Mouse (Mus musculus): ENCODE data around the gene Parp2. TPM values are rescaled to one million over a fixed set of nuclear protein-coding genes. Genes with fewer than 3 reads are reported as not detected.

Parp2 gene
- total RNA-seq (2023) = 10 to 100 TPM; 24.8 to 32.1 TPM

DNA sequence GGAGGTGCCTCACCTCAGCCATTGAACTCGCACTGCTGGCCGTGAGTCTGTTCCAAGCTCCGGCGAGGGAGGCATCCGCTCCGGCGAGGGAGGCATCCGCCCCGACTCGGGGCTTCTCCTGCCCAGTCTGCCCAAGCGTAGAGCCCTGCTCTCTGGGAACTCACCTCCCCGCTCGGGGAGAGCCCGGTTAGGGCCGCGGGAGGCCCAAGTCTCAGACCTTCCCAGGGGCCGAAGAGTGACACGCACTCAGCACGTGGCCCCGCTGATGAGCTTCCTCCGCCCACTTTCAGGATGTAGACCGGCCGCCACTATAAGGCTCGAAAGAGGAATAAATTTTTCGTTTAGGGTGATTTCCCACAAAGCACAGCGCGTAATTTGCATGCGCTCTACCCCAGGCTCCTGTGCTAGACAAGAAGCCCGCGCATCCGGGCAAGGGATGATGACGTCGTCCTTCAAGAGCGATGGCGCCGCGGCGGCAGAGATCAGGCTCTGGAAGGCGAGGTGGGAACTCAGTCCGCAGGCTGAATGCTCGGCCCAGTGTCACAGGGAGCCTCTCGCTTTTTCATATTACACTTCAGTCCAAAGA lies at the start of gene Parp2, which contains the start of gene Ccnb1ip1:
Parp2 (plus strand) TSS at position 355 of the 586 bp plus-strand sequence.
Ccnb1ip1 (minus strand) TSS at position 246 of the 586 bp plus-strand sequence.

DNA sequence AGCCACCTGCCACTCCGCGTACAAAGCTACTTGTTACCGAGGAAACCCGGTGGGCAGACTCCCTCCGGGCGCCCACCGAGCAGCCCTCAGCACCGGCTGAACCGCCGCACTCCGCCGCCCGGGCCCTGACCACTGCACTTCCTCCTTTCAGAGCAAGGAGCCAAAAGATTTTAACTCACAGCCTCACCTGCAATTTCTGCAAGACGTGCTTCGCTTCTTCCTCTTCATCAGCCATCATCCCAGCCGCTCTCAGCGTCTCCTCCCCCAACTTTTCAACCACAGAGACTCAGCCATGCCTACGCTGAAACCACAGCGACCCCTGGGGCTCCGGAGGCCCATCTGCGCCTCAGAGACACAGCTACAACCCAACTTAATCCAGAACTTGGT lies 22.4 kb upstream of the Parp2 start, which contains the start of gene Ttc5:
Ttc5 (minus strand) TSS at position 269 of the 387 bp plus-strand sequence.

DNA sequence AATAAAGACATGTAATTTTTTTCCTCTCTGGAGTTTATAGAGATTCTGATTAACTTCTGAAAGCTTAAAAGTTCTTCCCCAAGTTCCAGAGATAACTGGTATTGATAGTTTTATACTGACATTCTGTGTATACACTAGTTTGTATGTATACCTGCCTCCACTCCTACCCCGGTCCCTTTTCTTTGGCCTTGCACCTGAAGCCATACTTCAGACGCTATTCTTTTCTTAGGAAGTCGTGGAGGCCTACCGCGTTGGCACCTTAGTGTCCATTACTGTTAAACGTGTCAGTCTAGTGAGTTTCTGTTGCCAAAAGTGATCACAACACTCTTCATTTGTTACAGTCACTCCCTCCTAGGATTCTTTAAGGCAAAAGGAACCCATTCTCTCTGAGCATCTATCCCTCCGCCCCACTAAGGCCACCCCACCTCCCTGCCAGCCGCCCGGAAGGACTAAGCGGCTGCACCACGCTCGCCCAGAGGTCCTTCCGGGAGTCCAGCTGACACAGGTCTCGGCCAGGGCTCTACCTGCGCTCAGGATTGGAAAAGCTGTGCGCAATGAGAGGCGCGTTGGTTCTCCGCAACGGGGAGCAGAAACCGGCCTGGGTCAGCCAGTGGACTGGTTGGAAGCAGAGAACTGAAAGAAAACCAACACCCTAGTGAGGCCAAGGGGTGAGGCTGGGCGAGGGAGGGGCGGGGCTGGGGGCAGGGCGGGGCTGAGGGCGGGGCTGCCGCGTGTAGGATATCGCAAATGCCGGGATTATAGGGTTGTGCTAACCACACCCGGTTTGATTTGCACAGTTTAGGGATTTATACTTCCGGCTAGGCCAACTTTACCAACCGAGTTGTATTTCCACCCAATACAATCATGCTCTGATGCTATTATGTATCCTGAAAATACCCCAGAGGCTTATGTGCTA lies 62.5 kb downstream of the Parp2 start, which contains the start of gene Tep1:
Tep1 (minus strand) TSS at position 672 of the 916 bp plus-strand sequence.

Other genes starting within 250 kb of the Parp2 start
- gene Olfr744, start 193.0 kb upstream of the Parp2 start, total RNA-seq (2023) = not detected
- gene Olfr745, start 168.5 kb upstream of the Parp2 start, total RNA-seq (2023) = not detected
- not detected for gene Olfr746, start 160.8 kb upstream of the Parp2 start, total RNA-seq (2023)
- gene Olfr747, start 114.6 kb upstream of the Parp2 start, total RNA-seq (2023) = not detected
- gene Olfr748, start 100.5 kb upstream of the Parp2 start, total RNA-seq (2023) = not detected
- gene Olfr749, start 62.7 kb upstream of the Parp2 start, total RNA-seq (2023) = not detected
- 10 to 100 TPM; 29.5 to 35.8 TPM for gene Ttc5, start 22.3 kb upstream of the Parp2 start, total RNA-seq (2023)
- not detected for gene Ccnb1ip1, start 109 bp upstream of the Parp2 start, total RNA-seq (2023)
- 10 to 100 TPM; 44.4 to 66.7 TPM for gene Tep1, start 62.7 kb downstream of the Parp2 start, total RNA-seq (2023)
- under 1 TPM in 1 of 2 experiments, not detected in 1; 0.33 TPM for gene Klhl33, start 89.7 kb downstream of the Parp2 start, total RNA-seq (2023)
- 10 to 100 TPM; 19.2 to 25.5 TPM for gene Osgep, start 117.1 kb downstream of the Parp2 start, total RNA-seq (2023)
- gene Apex1, start 117.1 kb downstream of the Parp2 start, total RNA-seq (2023) = 10 to 100 TPM; 18.4 to 22.9 TPM
- gene Pip4p1, start 123.0 kb downstream of the Parp2 start, total RNA-seq (2023) = 10 to 100 TPM; 54.5 to 86.3 TPM
- 10 to 100 TPM; 65.2 to 70.9 TPM for gene Pnp, start 123.2 kb downstream of the Parp2 start, total RNA-seq (2023)
- 10 to 100 TPM; 67.9 to 80.1 TPM for gene Gm49342, start 136.7 kb downstream of the Parp2 start, total RNA-seq (2023)
- 1 to 10 TPM; 5.8 to 7.4 TPM for gene Pnp2, start 148.2 kb downstream of the Parp2 start, total RNA-seq (2023)
- under 1 TPM in 1 of 2 experiments, not detected in 1; 0.22 TPM for gene Rnase10, start 199.9 kb downstream of the Parp2 start, total RNA-seq (2023)
- gene Rnase9, start 234.0 kb downstream of the Parp2 start, total RNA-seq (2023) = not detected
- gene Rnase11, start 242.3 kb downstream of the Parp2 start, total RNA-seq (2023) = not detected
- gene Rnase12, start 249.8 kb downstream of the Parp2 start, total RNA-seq (2023) = 1 to 10 TPM; 1.0 to 2.2 TPM